Mouse (Mus musculus): ENCODE results near the gene Slc25a18. TPM values are rescaled to one million over a fixed set of nuclear protein-coding genes. Genes with fewer than 3 reads are reported as not detected.

The Slc25a18 gene
- total RNA-seq, 2 experiments from 2014 or later: 56.7 to 57.9 TPM

Small RNA genes within 50 kb of the gene (microRNA-seq; reads per million reads assigned to microRNA genes)
- 0 reads per million in 2 experiments for gene Gm25193

Other genes starting within 250 kb of the Slc25a18 start
- gene Hdhd5, start 242.3 kb upstream of the Slc25a18 start, total RNA-seq (2021): 10 to 100 TPM; 29.5 to 30.5 TPM
- gene Cecr2, start 107.2 kb upstream of the Slc25a18 start, total RNA-seq (2021): 10 to 100 TPM; 14.2 to 14.8 TPM
- gene Atp6v1e1, start 49.2 kb downstream of the Slc25a18 start, total RNA-seq (2021): 100 to 1,000 TPM; 455 to 500 TPM
- gene Bcl2l13, start 62.6 kb downstream of the Slc25a18 start, total RNA-seq (2021): 10 to 100 TPM; 36.7 to 38.2 TPM
- 10 to 100 TPM; 15.6 to 18.7 TPM for gene Bid, start 143.3 kb downstream of the Slc25a18 start, total RNA-seq (2021)

Data from layer of hippocampus, postnatal 36 days (tissue).